Mouse (Mus musculus) ES-Bruce4 (cell line): ENCODE results near the gene Mrps5. TPM values are rescaled to one million over a fixed set of nuclear protein-coding genes. Genes with fewer than 3 reads are reported as not detected.

Experiments
- H3K27ac ChIP-seq: 2 replicates; pipeline ENCODE4 v1.5.1; 2012; ENCODE audit warnings: low read length, inconsistent platforms; ENCODE audit not compliant: insufficient read depth
- H3K27me3 ChIP-seq: 2 replicates; pipeline ENCODE4 v1.6.1; 2012; ENCODE audit warnings: mild to moderate bottlenecking, low read length, inconsistent platforms; ENCODE audit not compliant: control insufficient read depth, poor library complexity, insufficient read depth, severe bottlenecking
- H3K36me3 ChIP-seq: 2 replicates; pipeline ENCODE4 v1.6.1; 2012; ENCODE audit warnings: inconsistent platforms, mild to moderate bottlenecking, low read length, moderate library complexity; ENCODE audit not compliant: control insufficient read depth, poor library complexity, insufficient read depth, severe bottlenecking
- H3K4me1 ChIP-seq: one replicate; pipeline ENCODE4 v1.8.1; 2011; ENCODE audit warnings: low read length; ENCODE audit not compliant: control insufficient read depth, insufficient read depth
- H3K4me3 ChIP-seq: 2 replicates; pipeline ENCODE4 v1.5.1; 2011; ENCODE audit warnings: low read depth, mild to moderate bottlenecking, low read length
- H3K9ac ChIP-seq: 2 replicates; pipeline ENCODE4 v1.6.1; 2012; ENCODE audit warnings: low read depth, mild to moderate bottlenecking, inconsistent platforms; ENCODE audit not compliant: poor library complexity, severe bottlenecking
- H3K9me3 ChIP-seq: replicated peaks from 2 replicates; pipeline ENCODE4 v1.6.1; 2012; ENCODE audit warnings: mild to moderate bottlenecking, low read length, inconsistent platforms; ENCODE audit not compliant: control insufficient read depth, poor library complexity, insufficient read depth, severe bottlenecking
- CTCF ChIP-seq: IDR thresholded peaks from one replicate; pipeline ENCODE4 v1.8.1; 2011; ENCODE audit warnings: low read depth, low read length
- EP300 ChIP-seq: IDR thresholded peaks from 2 replicates; pipeline ENCODE4 v1.6.1; 2011; ENCODE audit warnings: low read depth, low read length; ENCODE audit not compliant: insufficient read depth
- POLR2A ChIP-seq: IDR thresholded peaks from one replicate; pipeline ENCODE4 v1.8.1; 2011; ENCODE audit warnings: low read length; ENCODE audit not compliant: insufficient read depth
- polyA plus RNA-seq: library from polyadenylated mRNA; stranded (reverse); fragments of >200 nt; gene quantifications from 2 replicates; pipeline ENCODE4 v1.2.4, GENCODE M21; 2011; ENCODE audit warnings: low read depth; ENCODE audit not compliant: missing spikeins, insufficient read depth, insufficient read length

The Mrps5 gene
- polyA plus RNA-seq, 1 experiment: 200 TPM

DNA sequence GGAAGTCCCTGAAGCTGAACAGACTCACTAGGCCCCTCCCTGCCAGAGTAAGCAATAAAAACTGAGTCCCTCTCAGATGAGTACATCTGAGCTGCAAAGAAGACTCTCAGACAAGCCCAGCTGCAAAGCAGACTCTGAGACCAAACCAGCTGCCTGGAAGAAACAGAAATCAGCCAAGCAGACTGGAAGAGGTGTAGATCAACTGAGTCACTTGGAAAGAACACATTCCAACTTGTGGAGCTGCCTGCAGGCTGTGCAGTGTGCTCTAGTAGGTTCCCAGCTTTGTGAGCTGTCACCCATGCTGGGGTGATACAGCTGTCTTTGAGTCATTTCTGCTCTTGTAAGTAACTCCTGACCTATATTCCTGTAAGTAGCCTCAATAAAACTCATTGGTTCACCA is 37.3 kb upstream of the Mrps5 start:
- no peak for TF ChIP-seq POLR2A
- TF ChIP-seq CTCF: no peak
- no peak for TF ChIP-seq EP300

DNA sequence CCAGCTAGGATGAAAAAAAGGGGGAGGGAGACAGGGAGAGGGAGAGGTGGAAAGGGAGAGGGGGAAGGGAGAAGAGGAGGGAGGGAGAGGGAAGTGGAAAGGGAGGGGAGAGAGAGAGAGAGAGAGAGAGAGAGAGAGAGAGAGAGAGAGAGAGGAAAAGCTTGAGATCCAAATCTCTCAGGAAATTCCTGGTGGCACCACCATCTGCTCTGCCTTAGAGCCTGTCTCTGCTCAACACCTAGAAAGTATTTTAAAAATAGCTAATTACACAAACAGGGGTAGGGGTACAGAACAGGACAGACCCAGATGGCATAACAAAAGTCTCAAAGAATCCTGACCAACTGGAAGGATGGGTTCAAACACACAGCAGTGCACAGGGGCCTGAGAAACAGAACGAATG is 36.6 kb upstream of the Mrps5 start:
- Histone ChIP-seq H3K4me3 (no peak overlapping the region), H3K36me3 (no peaks in the 10 kb centered on the region), H3K9me3 (no peaks in the 10 kb centered on the region), H3K27me3 (no peaks in the 10 kb centered on the region), H3K27ac (no peak overlapping the region), H3K4me1 (no peaks in the 10 kb centered on the region), H3K9ac (no peak overlapping the region)
- TF ChIP-seq CTCF (no peak), EP300 (no peak), POLR2A (no peak)

More for the DNA sequence above, 37.3 kb upstream of the Mrps5 start:
- Histone ChIP-seq H3K27me3 (no peaks in the 10 kb centered on the region), H3K27ac (no peak overlapping the region), H3K9ac (no peak overlapping the region), H3K4me1 (no peaks in the 10 kb centered on the region), H3K9me3 (no peaks in the 10 kb centered on the region), H3K4me3 (no peak overlapping the region), H3K36me3 (no peaks in the 10 kb centered on the region)

DNA sequence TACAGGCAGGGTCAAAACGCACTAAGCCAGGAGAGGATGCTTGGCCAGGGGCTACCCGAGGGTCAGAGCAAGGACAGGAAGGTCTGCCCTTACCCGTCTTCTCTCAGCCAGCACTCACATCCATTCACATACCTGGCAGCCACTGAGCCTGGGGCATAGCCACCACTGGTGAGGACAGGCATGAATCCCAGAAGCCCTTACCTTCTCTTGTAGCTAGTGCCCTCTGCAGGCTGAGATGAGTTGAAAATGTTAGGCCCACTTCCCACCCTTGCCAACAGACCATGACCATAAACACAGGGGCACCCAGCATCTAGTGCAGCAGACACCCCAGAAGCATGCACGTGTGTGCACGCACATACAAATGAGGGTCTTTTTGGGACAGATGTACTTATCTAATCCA is 35.9 kb upstream of the Mrps5 start:
- H3K9me3 ChIP-seq: no peaks in the 10 kb centered on the region
- H3K27me3 ChIP-seq: no peaks in the 10 kb centered on the region
- H3K27ac ChIP-seq: no peak overlapping the region
- no peak overlapping the region for H3K4me3 ChIP-seq
- H3K9ac ChIP-seq: no peak overlapping the region
- TF ChIP-seq CTCF (peak; percentile 35), EP300 (no peak)
- H3K36me3 ChIP-seq: no peaks in the 10 kb centered on the region
- H3K4me1 ChIP-seq: no peaks in the 10 kb centered on the region

DNA sequence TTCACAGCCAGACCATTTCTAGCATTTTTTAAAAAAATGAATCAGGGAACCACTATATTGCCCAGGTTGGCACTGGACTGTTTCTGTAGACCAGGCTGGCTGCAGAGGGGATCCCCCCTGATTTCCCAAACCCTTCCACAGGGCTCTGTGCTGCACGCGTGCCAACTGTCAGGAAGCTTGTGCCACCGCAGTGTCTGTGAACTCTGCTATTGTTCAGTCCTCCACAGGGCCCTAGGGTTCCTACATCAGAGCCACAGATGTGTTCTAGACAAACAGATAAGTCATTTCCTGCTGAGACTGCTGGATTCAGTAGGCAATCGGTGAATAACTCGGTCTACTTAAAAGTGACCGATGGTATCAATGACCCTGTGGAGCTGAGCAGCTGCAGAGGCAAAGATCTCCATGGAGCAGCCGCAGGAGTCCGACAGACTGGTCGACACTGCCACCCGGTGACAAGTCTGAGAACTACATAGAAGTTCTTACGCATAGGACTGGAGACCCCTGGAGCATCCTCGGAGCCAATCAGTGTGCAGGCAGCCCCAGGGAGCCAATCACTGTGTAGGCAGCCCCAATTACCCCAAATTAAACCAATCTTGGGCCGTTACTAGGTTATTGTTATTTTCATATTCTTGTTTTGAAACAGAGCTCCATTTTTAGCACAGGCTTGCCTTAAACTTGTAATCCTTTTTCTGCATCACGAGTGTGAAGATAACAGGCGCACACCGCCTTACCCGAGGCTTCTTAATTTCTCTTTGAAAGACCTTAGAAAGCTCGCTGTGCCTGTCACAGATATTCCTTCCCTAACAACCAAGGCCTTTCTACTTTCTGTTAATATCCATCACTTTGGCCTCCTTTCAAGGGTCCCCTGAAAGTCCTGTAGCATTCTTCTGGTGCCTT is 27.7 kb upstream of the Mrps5 start:
- TF ChIP-seq CTCF: peak; percentile 88
- no peak for TF ChIP-seq POLR2A
- Histone ChIP-seq H3K27ac (no peak overlapping the region), H3K9ac (no peak overlapping the region), H3K36me3 (no peaks in the 10 kb centered on the region), H3K27me3 (peaks cover 2% of the 10 kb centered on the region; the same call in 1 of the 2 replicates), H3K4me3 (no peak overlapping the region), H3K9me3 (no peaks in the 10 kb centered on the region), H3K4me1 (no peaks in the 10 kb centered on the region)

DNA sequence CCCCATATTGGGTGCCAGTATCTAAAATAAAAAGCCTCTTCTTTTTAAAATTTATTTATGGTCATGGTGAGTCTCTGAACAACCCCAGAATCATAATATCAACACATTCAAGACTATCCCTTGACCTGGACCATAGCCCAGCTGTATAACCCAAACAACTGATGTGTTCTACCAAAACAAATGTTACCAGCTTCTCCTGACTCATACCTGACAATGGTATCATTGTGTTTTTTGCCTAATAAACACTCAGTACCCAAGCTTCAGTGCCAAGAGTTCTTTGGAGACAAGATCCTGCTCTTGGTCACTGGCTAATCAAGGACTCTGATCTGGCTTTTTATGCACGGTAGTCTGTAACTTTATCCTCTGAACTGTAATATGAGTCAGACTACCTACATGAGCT is 13.7 kb upstream of the Mrps5 start:
- Histone ChIP-seq H3K4me3 (no peak overlapping the region), H3K27ac (no peak overlapping the region), H3K9me3 (no peaks in the 10 kb centered on the region), H3K27me3 (no peaks in the 10 kb centered on the region), H3K4me1 (no peaks in the 10 kb centered on the region), H3K36me3 (no peaks in the 10 kb centered on the region), H3K9ac (no peak overlapping the region)
- no peak for TF ChIP-seq CTCF
- TF ChIP-seq POLR2A: no peak
- TF ChIP-seq EP300: no peak

DNA sequence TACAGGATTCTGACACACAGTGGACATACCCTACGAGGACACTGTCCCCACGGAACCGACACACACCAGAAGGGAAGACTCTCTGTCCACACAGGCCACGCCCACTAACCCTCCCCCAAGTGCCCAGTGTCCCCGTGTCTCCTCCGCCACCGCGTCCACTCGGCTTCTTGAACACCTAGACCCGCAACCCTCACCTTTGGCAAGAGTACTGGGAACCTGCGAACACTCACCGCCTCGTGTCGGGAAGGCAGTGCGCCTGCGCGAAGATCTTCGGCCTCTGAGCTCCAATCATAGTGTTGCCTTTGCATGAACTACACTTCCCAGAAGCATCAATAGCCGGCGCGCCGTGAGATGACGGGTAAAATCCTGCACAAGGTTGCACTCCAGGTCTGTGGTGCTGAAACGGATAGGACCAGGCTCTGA is 2.6 kb upstream of the Mrps5 start:
- Histone ChIP-seq H3K4me1 (peaks cover 1% of the 10 kb centered on the region), H3K27ac (no peak overlapping the region), H3K4me3 (peak overlapping the region; percentile 91), H3K36me3 (no peaks in the 10 kb centered on the region), H3K9ac (peak overlapping the region; percentile 59), H3K27me3 (no peaks in the 10 kb centered on the region), H3K9me3 (no peaks in the 10 kb centered on the region)
- TF ChIP-seq CTCF (no peak), POLR2A (peak; percentile 80), EP300 (0 out of 2 replicates have a peak, but pooled peaks have one; percentile 46)
